Mouse (Mus musculus) limb, embryonic 11.5 days (tissue): ENCODE data around the gene Tnfsf13. TPM values are rescaled to one million over a fixed set of nuclear protein-coding genes. Genes with fewer than 3 reads are reported as not detected.
A peak's percentile ranks its signal among the peaks of the same experiment; 100 is the strongest.

Experiments
- ATAC-seq: fragments of 200-750 bp; cut with Nextera tagmentation; 2 replicates; pipeline ENCODE4 v1.8.0; 2017; ENCODE audit warnings: low read depth; ENCODE audit not compliant: insufficient number of reproducible peaks, low FRiP score, low TSS enrichment
- DNase-seq: peaks from one replicate; pipeline ENCODE4 v3.0.0-alpha.2; 2015; ENCODE audit warnings: low spot score
- H3K27ac ChIP-seq: fragments of 300-500 bp; sonication (generic); replicated peaks from 2 replicates; pipeline ENCODE4 v1.5.1; 2014; ENCODE audit warnings: low read depth, mild to moderate bottlenecking, low read length
- H3K27me3 ChIP-seq: fragments of 300-500 bp; sonication (generic); 2 replicates; pipeline ENCODE4 v1.6.1; 2014; ENCODE audit warnings: mild to moderate bottlenecking, low read length, mixed read lengths; ENCODE audit not compliant: control insufficient read depth, insufficient read depth
- H3K36me3 ChIP-seq: fragments of 300-500 bp; sonication (generic); 2 replicates; pipeline ENCODE4 v1.6.1; 2014; ENCODE audit warnings: mild to moderate bottlenecking, low read length, moderate library complexity, mixed read lengths; ENCODE audit not compliant: control insufficient read depth, insufficient read depth
- H3K4me1 ChIP-seq: fragments of 300-500 bp; sonication (generic); 2 replicates; pipeline ENCODE4 v1.6.1; 2014; ENCODE audit warnings: low read length, mixed read lengths; ENCODE audit not compliant: control insufficient read depth, insufficient read depth
- H3K4me2 ChIP-seq: fragments of 300-500 bp; sonication (generic); 2 replicates; pipeline ENCODE4 v1.6.1; 2014; ENCODE audit warnings: low read depth, mild to moderate bottlenecking, moderate library complexity; ENCODE audit not compliant: severe bottlenecking
- H3K4me3 ChIP-seq: fragments of 300-500 bp; sonication (generic); 2 replicates; pipeline ENCODE4 v1.5.1; 2014; ENCODE audit warnings: low read depth, low read length
- H3K9ac ChIP-seq: fragments of 300-500 bp; sonication (generic); 2 replicates; pipeline ENCODE4 v1.6.1; 2014; ENCODE audit warnings: mild to moderate bottlenecking, low read length
- H3K9me3 ChIP-seq: fragments of 300-500 bp; sonication (generic); 2 replicates; pipeline ENCODE4 v1.6.1; 2016; ENCODE audit warnings: low read length; ENCODE audit not compliant: control insufficient read depth
- whole genome bisulfite sequencing: fragments of 180-500 bp; shearing (Covaris S2); extraction: QIAGEN DNeasy Blood & Tissue Kit; methylation state at CpG from one replicate; pipeline ENCODE4 v1.1.7; 2014; 5-methylcytosine and 5-hydroxymethylcytosine counted together
- polyA plus RNA-seq: library from polyadenylated mRNA; unstranded; fragments of >200 nt; fragmentation: Nextera tagmentation; extraction: Ambion mirVana; gene quantifications from 2 replicates; pipeline ENCODE4 v1.2.1, GENCODE M21; 2014

Tnfsf13 gene
- polyA plus RNA-seq, 1 experiment from 2014 or later: not detected

DNA sequence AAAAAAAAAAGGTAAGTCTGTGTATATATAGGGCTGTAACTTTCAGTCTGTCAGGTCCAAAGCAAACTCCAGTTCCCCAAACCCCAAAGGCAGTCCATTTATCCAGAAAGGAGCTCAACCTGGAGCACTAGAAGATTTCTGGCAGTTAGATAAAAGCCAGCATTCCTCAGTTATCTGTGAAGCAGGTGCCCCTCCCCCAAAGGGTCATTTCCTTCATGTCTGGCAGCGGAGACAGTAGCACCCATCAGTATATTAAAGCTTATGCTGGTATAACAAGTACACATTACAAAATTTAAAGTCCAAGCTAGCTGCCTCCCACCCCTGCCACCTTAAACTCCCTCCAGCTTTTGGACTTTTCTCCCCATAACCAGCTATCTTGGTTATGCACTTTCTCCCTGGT is 14.0 kb upstream of the Tnfsf13 start:
- Histone ChIP-seq H3K9ac (no peak overlapping the region), H3K36me3 (no peaks in the 10 kb centered on the region), H3K4me2 (no peak overlapping the region), H3K27me3 (no peaks in the 10 kb centered on the region), H3K4me1 (peaks cover 10% of the 10 kb centered on the region), H3K4me3 (no peak overlapping the region), H3K27ac (no peak overlapping the region), H3K9me3 (no peaks in the 10 kb centered on the region)
- no peak for DNase-seq
- ATAC-seq: no peak
- 70% methylated on average over 1 of the region's 1 CpGs for WGBS

- Histone ChIP-seq H3K9ac (no peak overlapping the region), H3K27ac (no peak overlapping the region), H3K4me1 (peaks cover 10% of the 10 kb centered on the region), H3K9me3 (no peaks in the 10 kb centered on the region), H3K27me3 (no peaks in the 10 kb centered on the region), H3K4me3 (no peak overlapping the region), H3K4me2 (no peak overlapping the region), H3K36me3 (no peaks in the 10 kb centered on the region)
- WGBS: 75% methylated on average over 5 of the region's 5 CpGs
- no peak for DNase-seq
- ATAC-seq: no peak
Observed at GRCm38 (mm10) chr11:69698574-69698973, 13.0 kb upstream of the Tnfsf13 start.

- H3K4me3 ChIP-seq: no peak overlapping the region
- ATAC-seq: no peak
- H3K36me3 ChIP-seq: no peaks in the 10 kb centered on the region
- no peaks in the 10 kb centered on the region for H3K27me3 ChIP-seq
- no peak for DNase-seq
- no peak overlapping the region for H3K4me2 ChIP-seq
- H3K27ac ChIP-seq: no peak overlapping the region
- no peak overlapping the region for H3K9ac ChIP-seq
- no peaks in the 10 kb centered on the region for H3K9me3 ChIP-seq
- H3K4me1 ChIP-seq: peaks cover 10% of the 10 kb centered on the region
- 85% methylated on average over 3 of the region's 3 CpGs for WGBS
Observed at GRCm38 (mm10) chr11:69697396-69697795, 11.8 kb upstream of the Tnfsf13 start.

DNA sequence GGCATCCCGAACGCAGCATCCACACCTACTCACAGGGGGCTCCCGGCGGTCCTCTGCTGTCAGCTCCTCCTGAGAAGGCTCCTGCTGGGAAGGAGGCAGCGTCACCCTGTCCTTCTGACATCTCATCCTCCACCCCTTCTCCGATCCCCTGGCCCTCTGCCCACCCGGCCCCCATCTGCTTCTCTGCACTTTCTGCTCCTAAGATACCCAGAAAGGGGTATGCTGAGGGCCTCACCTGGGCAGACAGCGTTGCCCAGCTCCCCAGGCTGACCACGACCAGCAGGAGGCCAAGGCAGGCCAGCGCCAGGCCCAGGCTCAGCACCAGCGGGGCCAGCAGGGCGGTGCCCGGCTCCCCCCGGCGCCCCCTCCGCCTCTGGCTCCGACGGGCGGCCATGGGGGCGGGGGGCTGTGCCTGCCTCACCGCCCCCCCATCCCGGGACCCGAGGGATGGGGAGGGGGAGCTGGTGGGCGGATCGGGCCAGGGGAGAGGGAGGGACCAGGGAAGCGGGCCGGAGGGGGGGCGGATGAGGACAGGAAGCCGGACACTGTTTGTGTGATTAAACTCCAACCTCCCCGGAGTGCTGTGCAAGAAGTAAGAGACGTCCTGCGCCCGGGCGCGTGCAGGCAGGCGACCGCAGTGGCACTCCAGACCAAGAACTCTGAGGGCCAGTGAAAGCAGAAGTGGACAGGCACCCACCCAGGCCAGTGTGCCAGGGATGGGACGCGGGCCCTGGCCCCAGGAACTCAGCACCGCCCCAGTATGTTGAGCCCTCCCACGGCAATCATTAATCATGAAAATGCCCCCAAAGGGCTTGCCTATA is 10.0 kb upstream of the Tnfsf13 start, which contains the start of the genes Tnfsf12 and Tnfsfm13:
Gene Tnfsf12, minus strand, starts transcription at position 489 of the 821 bp plus-strand sequence.
Gene Tnfsfm13, minus strand, starts transcription at position 738 of the 821 bp plus-strand sequence.
- H3K9me3 ChIP-seq: no peaks in the 10 kb centered on the region
- H3K27me3 ChIP-seq: no peaks in the 10 kb centered on the region
- DNase-seq: peak; percentile 71
- peak within 1 kb of the TSS; percentile 39 for H3K4me3 ChIP-seq
- H3K9ac ChIP-seq: peak within 1 kb of the TSS; percentile 80
- H3K4me1 ChIP-seq: peaks cover 10% of the 10 kb centered on the region
- peak within 1 kb of the TSS; percentile 88 for H3K4me2 ChIP-seq
- whole genome bisulfite sequencing: 2% methylated on average over 40 of the region's 41 CpGs
- peak within 1 kb of the TSS; percentile 15; the same call in 1 of the 2 replicates for H3K27ac ChIP-seq
- ATAC-seq: peak; percentile 76
- no peaks in the 10 kb centered on the region for H3K36me3 ChIP-seq

- 0 out of 2 replicates have a peak overlapping the region, but pooled peaks have one; percentile 15 for H3K27ac ChIP-seq
- ATAC-seq (0 out of 2 replicates have a peak, but pooled peaks have one; percentile 4), DNase-seq (no peak)
- no peaks in the 10 kb centered on the region for H3K36me3 ChIP-seq
- 29% methylated on average over 6 of the region's 6 CpGs for WGBS
- H3K4me2 ChIP-seq: peak overlapping the region; percentile 88; the same call in 1 of the 2 replicates
- peak overlapping the region; percentile 80 for H3K9ac ChIP-seq
- H3K4me1 ChIP-seq: peaks cover 10% of the 10 kb centered on the region
- no peaks in the 10 kb centered on the region for H3K9me3 ChIP-seq
- no peaks in the 10 kb centered on the region for H3K27me3 ChIP-seq
- H3K4me3 ChIP-seq: peak overlapping the region; percentile 39; the same call in 1 of the 2 replicates
Observed at GRCm38 (mm10) chr11:69695046-69695360, 9.4 kb upstream of the Tnfsf13 start.

- H3K9me3 ChIP-seq: no peaks in the 10 kb centered on the region
- no peak overlapping the region for H3K4me3 ChIP-seq
- no peak overlapping the region for H3K4me2 ChIP-seq
- peak overlapping the region; percentile 12; the same call in 1 of the 2 replicates for H3K9ac ChIP-seq
- H3K27ac ChIP-seq: no peak overlapping the region
- peaks cover 10% of the 10 kb centered on the region for H3K4me1 ChIP-seq
- no peaks in the 10 kb centered on the region for H3K36me3 ChIP-seq
- DNase-seq: no peak
- no peaks in the 10 kb centered on the region for H3K27me3 ChIP-seq
- ATAC-seq: no peak
- WGBS: 61% methylated on average over 11 of the region's 11 CpGs
Observed at GRCm38 (mm10) chr11:69693421-69693965, 7.9 kb upstream of the Tnfsf13 start.

- 80% methylated on average over 6 of the region's 6 CpGs for WGBS
- Histone ChIP-seq H3K36me3 (no peaks in the 10 kb centered on the region), H3K4me3 (no peak overlapping the region), H3K27ac (no peak overlapping the region), H3K4me1 (peaks cover 10% of the 10 kb centered on the region), H3K9ac (no peak overlapping the region), H3K9me3 (no peaks in the 10 kb centered on the region), H3K4me2 (no peak overlapping the region), H3K27me3 (no peaks in the 10 kb centered on the region)
- DNase-seq (no peak), ATAC-seq (no peak)
Observed at GRCm38 (mm10) chr11:69692863-69693262, 7.3 kb upstream of the Tnfsf13 start.

- H3K4me1 ChIP-seq: peaks cover 10% of the 10 kb centered on the region
- WGBS: 73% methylated on average over 9 of the region's 9 CpGs
Observed at GRCm38 (mm10) chr11:69692196-69692811, 6.7 kb upstream of the Tnfsf13 start.

More at GRCm38 (mm10) chr11:69692196-69692811, 6.7 kb upstream of the Tnfsf13 start:
- DNase-seq (no peak), ATAC-seq (no peak)
- H3K27ac ChIP-seq: no peak overlapping the region
- no peaks in the 10 kb centered on the region for H3K9me3 ChIP-seq
- H3K9ac ChIP-seq: no peak overlapping the region
- H3K27me3 ChIP-seq: no peaks in the 10 kb centered on the region
- no peak overlapping the region for H3K4me3 ChIP-seq
- no peaks in the 10 kb centered on the region for H3K36me3 ChIP-seq
- H3K4me2 ChIP-seq: no peak overlapping the region
